Mouse (Mus musculus) CD8-positive naive resting alpha-beta T cell, adult 2 months (primary cell): ENCODE data around the gene Smim20.

Source experiments
- DNase-seq, 2 experiments: peaks; one replicate each; pipeline ENCODE4 v3.0.0; 2022; ENCODE audit warnings: low read depth in 2 of 2, low spot score in 2 of 2

Smim20 gene

DNA sequence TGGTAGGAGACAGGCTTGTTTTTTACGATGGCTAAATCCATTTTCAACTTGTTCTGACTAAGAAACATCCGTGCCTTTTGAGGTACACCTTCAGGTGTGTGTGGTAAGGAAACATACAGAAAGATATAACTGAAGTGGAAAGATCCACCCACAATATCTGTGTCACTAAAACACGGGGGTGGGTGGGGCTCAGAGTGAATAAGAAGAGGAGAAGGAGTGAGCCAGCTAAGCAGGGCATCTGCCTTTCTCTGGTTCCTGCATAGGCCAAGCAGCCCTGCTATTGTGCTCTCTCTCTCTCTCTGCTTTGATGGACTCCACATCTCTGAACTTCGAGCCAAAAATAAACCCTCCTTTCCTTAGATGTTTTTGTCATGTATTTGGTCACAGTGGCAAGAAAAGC is 38.1 kb downstream of the Smim20 start:
- no peak for DNase-seq

DNA sequence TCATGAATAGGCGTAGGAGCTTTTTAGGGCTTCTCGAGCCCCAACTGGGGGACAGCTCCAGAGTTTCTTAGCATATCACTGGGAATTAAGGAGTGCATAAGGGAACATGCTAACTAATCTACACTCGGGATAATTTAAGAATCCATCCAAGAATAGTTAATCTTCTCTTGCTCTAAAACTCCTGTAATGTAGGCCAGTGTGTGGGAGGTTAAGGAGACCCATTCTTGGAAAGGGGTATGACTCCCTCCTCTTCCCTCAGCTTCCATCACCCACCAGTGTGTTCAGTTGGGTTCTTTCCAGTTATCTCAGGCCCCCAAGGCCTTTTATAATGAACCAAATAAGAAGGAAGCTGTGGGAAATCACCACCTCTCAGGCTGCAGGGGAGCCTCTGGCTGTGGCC is 40.0 kb downstream of the Smim20 start:
- DNase-seq = no peak

DNA sequence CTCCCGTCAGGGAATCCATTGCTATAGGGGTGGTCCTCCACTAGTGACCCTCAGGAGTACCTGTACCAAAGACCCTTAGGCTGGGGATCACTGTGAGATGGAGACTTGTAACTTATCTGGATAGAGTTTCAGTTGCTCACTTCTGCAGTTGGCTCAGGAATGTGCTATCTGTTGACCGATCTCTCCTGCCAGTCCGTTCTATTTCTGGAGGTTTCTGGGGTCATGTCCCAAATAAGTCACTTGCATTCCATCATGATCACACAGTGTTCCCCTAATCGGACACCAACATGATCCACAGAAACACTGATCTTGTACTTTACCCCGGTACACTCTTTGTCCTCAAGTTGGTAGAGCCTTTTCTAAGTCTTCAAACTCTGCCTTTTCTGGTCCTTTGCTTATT is 40.6 kb downstream of the Smim20 start:
- DNase-seq = no peak

DNA sequence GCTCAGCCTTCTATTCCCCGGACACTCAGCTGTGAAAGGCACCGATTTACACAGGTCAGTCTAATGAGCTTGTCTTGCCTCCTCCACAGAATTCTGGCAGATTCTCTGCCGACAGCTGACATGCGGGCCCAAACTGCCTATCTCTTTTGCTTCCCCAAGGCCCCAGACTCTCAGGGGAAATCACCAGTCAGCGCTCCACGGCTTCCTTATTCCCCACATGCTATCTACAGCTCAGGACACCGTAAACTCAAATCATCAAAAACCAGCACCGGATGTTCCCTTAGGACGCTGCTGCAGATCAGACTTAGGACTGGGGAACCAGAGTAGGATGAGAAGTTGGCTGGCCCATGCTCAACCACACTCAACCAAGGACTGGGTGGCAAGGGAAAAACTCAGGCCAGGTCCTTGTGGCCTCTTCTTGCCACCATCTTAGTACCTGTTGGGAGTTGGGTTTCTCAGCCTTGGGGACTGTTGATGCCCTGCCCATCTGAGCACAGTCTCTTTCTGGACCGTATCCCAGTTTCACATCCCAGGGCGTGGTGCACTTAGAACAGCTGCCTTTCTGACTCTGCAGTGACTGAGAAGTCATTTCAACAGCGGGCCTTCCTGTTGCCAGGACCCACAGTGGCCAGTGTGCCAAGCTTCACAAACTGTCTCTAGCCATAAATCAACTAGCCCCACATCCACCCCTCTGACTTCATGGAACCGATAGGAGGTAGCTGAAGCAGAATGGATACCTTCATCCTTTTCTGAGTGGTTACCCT is 47.7 kb downstream of the Smim20 start:
- no peak for DNase-seq

DNA sequence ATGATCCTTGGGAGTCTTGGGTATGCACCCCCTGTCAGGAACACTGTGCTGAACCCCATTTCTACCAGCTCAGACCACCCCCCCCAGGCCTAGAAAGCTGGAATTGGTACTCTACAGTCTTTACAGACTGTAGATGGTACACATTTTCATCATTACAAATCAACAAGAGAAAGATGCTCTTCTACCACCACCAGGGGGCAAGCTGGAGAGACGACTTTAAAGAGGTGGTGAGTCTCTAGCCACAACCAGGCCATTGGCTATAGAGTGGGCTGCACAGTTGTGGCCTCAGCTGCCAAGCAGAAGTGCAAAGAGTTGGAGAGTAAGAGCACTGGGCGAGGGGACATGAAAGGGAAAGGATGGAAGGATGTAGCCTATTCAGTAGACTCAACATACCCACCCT is 48.9 kb downstream of the Smim20 start:
- DNase-seq = no peak

DNA sequence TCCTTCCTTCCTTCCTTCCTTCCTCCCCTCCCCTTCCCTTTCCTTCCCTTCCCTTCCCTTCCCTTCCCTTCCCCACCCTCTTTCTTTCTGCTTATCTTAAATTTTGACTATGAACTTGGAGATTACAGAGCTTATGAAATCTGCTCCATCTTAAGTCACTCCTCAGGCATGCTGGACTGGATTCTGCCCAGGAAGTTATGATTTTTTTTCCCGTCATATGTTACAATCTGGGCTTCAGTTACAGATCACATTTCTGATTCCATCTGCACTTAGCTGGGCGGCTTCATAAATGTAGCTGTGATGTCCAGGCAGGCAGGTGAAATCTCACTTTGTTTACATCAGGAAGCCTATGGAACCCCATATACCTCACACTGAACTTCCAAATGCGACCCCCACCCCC is 50.5 kb downstream of the Smim20 start:
- DNase-seq = no peak

DNA sequence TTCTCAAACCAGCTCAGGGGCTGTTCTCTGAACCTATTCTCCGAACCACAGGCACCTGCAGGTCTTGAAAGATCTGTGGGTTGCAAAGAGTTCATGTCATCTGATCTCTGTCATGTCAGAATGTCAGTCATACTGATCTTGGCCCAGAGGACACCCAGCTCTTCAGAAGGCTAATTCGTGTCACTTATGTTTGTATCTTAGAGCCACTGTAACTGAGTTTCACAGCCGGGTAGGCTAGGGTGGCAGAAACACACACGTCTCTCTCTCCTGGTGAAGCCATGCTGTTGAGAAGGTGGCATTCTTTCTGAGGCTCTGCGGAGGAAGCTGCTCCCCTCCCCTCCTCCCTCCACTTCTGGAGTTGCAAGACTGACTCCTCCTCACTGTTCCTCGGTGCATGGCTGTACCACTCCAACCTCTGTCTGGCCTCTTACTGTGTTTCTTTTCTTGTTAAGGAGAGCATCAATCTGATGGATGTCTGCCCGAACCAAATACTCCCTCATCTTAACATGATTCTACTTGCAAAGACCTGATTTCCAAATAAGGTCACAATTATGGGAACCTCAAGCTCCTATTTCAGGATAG is 51.1 kb downstream of the Smim20 start:
- DNase-seq = no peak

DNA sequence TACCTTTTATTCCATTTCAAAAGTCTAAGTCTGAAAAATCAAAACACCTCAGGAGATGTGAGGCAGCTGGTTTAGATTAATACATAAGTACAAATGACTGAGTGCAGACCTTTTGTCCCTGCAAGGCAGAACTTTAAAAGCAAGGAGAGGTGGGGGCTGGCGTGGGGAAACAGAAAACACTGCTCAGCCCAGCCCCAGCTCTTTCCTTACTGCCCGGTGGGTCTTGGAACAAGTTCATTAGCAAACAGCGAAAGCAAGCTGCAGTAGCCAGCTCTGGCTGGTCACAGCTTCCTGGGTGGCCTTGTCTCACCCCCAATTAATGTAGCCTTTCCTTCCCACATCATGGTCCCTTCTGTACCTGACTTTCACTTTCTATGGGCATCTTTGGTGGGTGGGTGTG is 53.4 kb downstream of the Smim20 start:
- DNase-seq = no peak

DNA sequence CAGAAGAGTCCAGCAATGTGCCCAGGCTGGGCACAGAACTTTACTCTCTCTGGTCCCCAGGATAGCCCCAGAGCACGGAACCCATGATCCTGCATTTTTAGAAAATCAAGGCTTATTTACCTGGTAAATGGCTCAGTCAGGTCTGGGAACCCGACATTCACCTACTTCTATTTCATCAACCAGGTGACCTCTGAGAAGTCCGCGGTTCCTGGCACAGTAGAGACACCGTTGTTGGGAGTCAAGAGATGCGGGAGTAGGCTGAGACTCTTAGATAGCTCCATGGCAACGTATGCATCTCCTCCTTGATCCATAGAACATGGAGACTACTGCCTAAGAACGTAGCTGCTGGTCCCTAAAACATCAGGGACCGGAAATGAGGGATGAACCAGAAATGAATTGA is 55.0 kb downstream of the Smim20 start:
- DNase-seq = no peak

DNA sequence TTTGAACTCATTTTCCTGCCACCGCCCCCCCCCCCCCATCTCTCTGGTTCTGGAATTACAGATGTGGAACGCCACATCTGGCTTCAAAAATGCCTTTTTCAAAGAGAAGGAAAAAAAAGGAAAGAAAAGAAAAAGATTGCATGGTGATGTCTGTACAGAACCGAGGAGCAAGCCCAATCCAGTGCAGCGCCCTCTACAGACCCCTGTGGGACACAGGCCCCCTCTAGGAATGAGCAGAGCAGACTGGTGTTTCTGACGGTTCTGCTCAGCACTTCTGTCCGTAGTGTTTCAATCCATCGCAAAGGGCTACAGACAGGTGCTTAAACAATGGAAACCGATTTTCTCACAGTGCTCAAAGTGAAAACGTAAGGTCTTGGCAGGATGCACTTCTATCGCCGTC is 55.6 kb downstream of the Smim20 start:
- no peak for DNase-seq

- no peak for DNase-seq
These were observed 56.2 kb downstream of the Smim20 start for GRCm38 (mm10) chr5:53323121-53323520.

DNA sequence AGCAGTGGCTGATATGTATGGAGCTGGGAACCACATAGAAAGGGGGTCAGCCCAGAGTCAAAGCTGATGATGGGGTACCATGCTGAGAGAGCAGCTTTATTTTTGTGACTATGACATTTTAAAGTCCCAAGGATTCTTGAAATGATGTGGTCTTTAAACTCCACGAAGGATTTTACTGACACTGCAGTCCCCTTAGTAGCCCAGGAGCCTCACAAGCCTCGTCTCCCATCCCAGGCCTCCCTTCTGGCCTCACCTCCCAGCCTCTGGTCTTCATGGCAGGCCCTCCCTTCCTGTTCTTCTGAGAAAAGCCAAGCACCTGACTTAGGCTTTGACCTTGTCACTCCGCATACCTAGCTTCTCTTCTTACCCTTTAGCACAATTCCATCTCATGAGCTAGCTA is 57.4 kb downstream of the Smim20 start:
- no peak for DNase-seq

- DNase-seq = no peak
These were observed 57.9 kb downstream of the Smim20 start for GRCm38 (mm10) chr5:53324791-53325190.

- DNase-seq = peak in 1 of 2 experiments; percentile 17
These were observed 59.1 kb downstream of the Smim20 start for GRCm38 (mm10) chr5:53326023-53326422.

DNA sequence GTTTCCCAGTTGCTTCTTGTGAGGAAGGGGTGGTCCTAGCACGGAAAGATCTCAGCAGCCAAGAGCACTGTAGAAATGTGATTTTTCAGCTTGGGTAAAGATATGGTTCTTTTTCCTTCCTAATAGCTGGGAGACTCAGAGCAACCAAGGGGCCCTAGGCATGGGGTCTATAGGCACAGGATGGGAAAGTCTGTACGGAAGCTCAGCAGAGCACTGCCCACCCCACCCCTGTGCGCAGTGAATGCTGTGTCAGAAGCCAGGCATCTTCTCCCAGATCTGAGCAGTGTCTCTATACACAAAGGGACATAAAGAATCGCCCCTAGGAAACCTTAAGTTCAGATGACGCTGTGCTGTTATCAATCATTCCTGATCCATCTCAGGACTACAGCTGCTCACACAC is 59.6 kb downstream of the Smim20 start:
- no peak for DNase-seq
